Mouse (Mus musculus) limb, embryonic 15.5 days (tissue): Measurements from ENCODE around the gene Hist2h2be. TPM values are rescaled to one million over a fixed set of nuclear protein-coding genes. Genes with fewer than 3 reads are reported as not detected.
"Not testable (repeated sequence)": the region's sequence is repeated elsewhere in the genome, so short reads cannot be mapped to it uniquely, and the experiment has no call there.

ENCODE experiments used
- ATAC-seq: fragments of 200-750 bp; cut with Nextera tagmentation; 2 replicates; pipeline ENCODE4 v1.8.0; 2017; ENCODE audit warnings: low read depth, moderate TSS enrichment; ENCODE audit not compliant: insufficient number of reproducible peaks, low FRiP score, low TSS enrichment
- H3K27ac ChIP-seq: fragments of 300-500 bp; sonication (generic); 2 replicates; pipeline ENCODE4 v1.5.1; 2015; ENCODE audit warnings: moderate library complexity, mild to moderate bottlenecking, inconsistent platforms
- H3K27me3 ChIP-seq: fragments of 300-500 bp; sonication (generic); 2 replicates; pipeline ENCODE4 v1.6.1; 2015; ENCODE audit warnings: inconsistent platforms
- H3K36me3 ChIP-seq: fragments of 300-500 bp; sonication (generic); 2 replicates; pipeline ENCODE4 v1.6.1; 2015; ENCODE audit warnings: inconsistent platforms
- H3K4me1 ChIP-seq: fragments of 300-500 bp; sonication (generic); 2 replicates; pipeline ENCODE4 v1.6.1; 2015; ENCODE audit warnings: inconsistent platforms
- H3K4me2 ChIP-seq: fragments of 300-500 bp; sonication (generic); 2 replicates; pipeline ENCODE4 v1.6.1; 2015; ENCODE audit warnings: mild to moderate bottlenecking, inconsistent platforms
- H3K4me3 ChIP-seq: fragments of 300-500 bp; sonication (generic); 2 replicates; pipeline ENCODE4 v1.5.1; 2015; ENCODE audit warnings: mild to moderate bottlenecking, inconsistent platforms
- H3K9ac ChIP-seq: fragments of 300-500 bp; sonication (generic); 2 replicates; pipeline ENCODE4 v1.6.1; 2015; ENCODE audit warnings: inconsistent platforms
- H3K9me3 ChIP-seq: fragments of 300-500 bp; sonication (generic); 2 replicates; pipeline ENCODE4 v1.6.1; 2016; ENCODE audit warnings: inconsistent platforms
- WGBS: fragments of 180-500 bp; shearing (Covaris S2); methylation state at CpG from one replicate; pipeline ENCODE4 v1.1.7; 2015; 5-methylcytosine and 5-hydroxymethylcytosine counted together
- polyA plus RNA-seq: library from polyadenylated mRNA; unstranded; fragments of >200 nt; fragmentation: Nextera tagmentation; extraction: Ambion mirVana; gene quantifications from 2 replicates; pipeline ENCODE4 v1.2.1, GENCODE M21; 2015

Hist2h2be gene
- polyA plus RNA-seq, 1 experiment from 2014 or later = 5.3 TPM

- WGBS = 25% methylated on average over 12 of the region's 12 CpGs
- Histone ChIP-seq H3K4me2 (peak overlapping the region; percentile 84), H3K4me1 (peaks cover 25% of the 10 kb centered on the region), H3K9ac (no peak overlapping the region), H3K36me3 (peaks cover 22% of the 10 kb centered on the region), H3K27me3 (no peaks in the 10 kb centered on the region), H3K4me3 (peak overlapping the region; percentile 50), H3K9me3 (no peaks in the 10 kb centered on the region), H3K27ac (no peak overlapping the region)
- ATAC-seq = no peak
Measured at GRCm38 (mm10) chr3:96181510-96182381, 39.2 kb upstream of the Hist2h2be start.

GRCm38 (mm10) chr3:96182382-96182776, 38.5 kb upstream of the Hist2h2be start:
- ATAC-seq = no peak
- WGBS = 27% methylated on average over 4 of the region's 4 CpGs
- no peak overlapping the region for H3K27ac ChIP-seq
- H3K4me3 ChIP-seq = no peak overlapping the region
- no peaks in the 10 kb centered on the region for H3K27me3 ChIP-seq
- peaks cover 25% of the 10 kb centered on the region for H3K4me1 ChIP-seq
- H3K9me3 ChIP-seq = no peaks in the 10 kb centered on the region
- H3K36me3 ChIP-seq = peaks cover 18% of the 10 kb centered on the region
- no peak overlapping the region for H3K9ac ChIP-seq
- peak overlapping the region; percentile 84; the same call in 1 of the 2 replicates for H3K4me2 ChIP-seq

- no peak overlapping the region for H3K4me3 ChIP-seq
- no peak overlapping the region for H3K9ac ChIP-seq
- no peak overlapping the region for H3K4me2 ChIP-seq
- no peak for ATAC-seq
- peaks cover 11% of the 10 kb centered on the region for H3K4me1 ChIP-seq
- no peaks in the 10 kb centered on the region for H3K27me3 ChIP-seq
- WGBS = 51% methylated on average over 12 of the region's 12 CpGs
- H3K27ac ChIP-seq = no peak overlapping the region
- H3K36me3 ChIP-seq = 0 out of 2 replicates have a peak, but pooled peaks cover 4% of the 10 kb centered on the region
- H3K9me3 ChIP-seq = no peaks in the 10 kb centered on the region
Measured at GRCm38 (mm10) chr3:96192977-96193376, 27.9 kb upstream of the Hist2h2be start.

GRCm38 (mm10) chr3:96194966-96195365, 26.0 kb upstream of the Hist2h2be start:
- no peak overlapping the region for H3K4me3 ChIP-seq
- WGBS = 77% methylated on average over 10 of the region's 10 CpGs

GRCm38 (mm10) chr3:96195616-96196313, 25.2 kb upstream of the Hist2h2be start:
- WGBS = 94% methylated on average over 11 of the region's 11 CpGs

More at GRCm38 (mm10) chr3:96194966-96195365, 26.0 kb upstream of the Hist2h2be start:
- no peak overlapping the region for H3K4me2 ChIP-seq
- H3K27ac ChIP-seq = no peak overlapping the region
- H3K9me3 ChIP-seq = no peaks in the 10 kb centered on the region
- H3K27me3 ChIP-seq = no peaks in the 10 kb centered on the region
- H3K9ac ChIP-seq = no peak overlapping the region
- ATAC-seq = no peak
- H3K4me1 ChIP-seq = peaks cover 15% of the 10 kb centered on the region
- 0 out of 2 replicates have a peak, but pooled peaks cover 1% of the 10 kb centered on the region for H3K36me3 ChIP-seq

GRCm38 (mm10) chr3:96196437-96197128, 24.3 kb upstream of the Hist2h2be start:
- Histone ChIP-seq H3K4me2 (peak overlapping the region; percentile 98), H3K9ac (peak overlapping the region; percentile 70), H3K9me3 (no peaks in the 10 kb centered on the region), H3K27me3 (no peaks in the 10 kb centered on the region), H3K4me1 (peaks cover 15% of the 10 kb centered on the region), H3K4me3 (peak overlapping the region; percentile 67), H3K36me3 (no peaks in the 10 kb centered on the region), H3K27ac (peak overlapping the region; percentile 97)
- ATAC-seq = peak; percentile 40; the same call in 1 of the 2 replicates
- WGBS = 16% methylated on average over 27 of the region's 27 CpGs

More at GRCm38 (mm10) chr3:96195616-96196313, 25.2 kb upstream of the Hist2h2be start:
- no peaks in the 10 kb centered on the region for H3K36me3 ChIP-seq
- H3K27ac ChIP-seq = no peak overlapping the region
- no peak for ATAC-seq
- H3K27me3 ChIP-seq = no peaks in the 10 kb centered on the region
- no peak overlapping the region for H3K4me2 ChIP-seq
- H3K9me3 ChIP-seq = no peaks in the 10 kb centered on the region
- peaks cover 15% of the 10 kb centered on the region for H3K4me1 ChIP-seq
- H3K4me3 ChIP-seq = no peak overlapping the region
- H3K9ac ChIP-seq = no peak overlapping the region

- H3K4me1 ChIP-seq = peaks cover 15% of the 10 kb centered on the region
- H3K9ac ChIP-seq = peak overlapping the region; percentile 70
- 0% methylated on average over 50 of the region's 50 CpGs for WGBS
- no peaks in the 10 kb centered on the region for H3K36me3 ChIP-seq
- H3K4me3 ChIP-seq = peak overlapping the region; percentile 67
- H3K27ac ChIP-seq = peak overlapping the region; percentile 97
- no peaks in the 10 kb centered on the region for H3K27me3 ChIP-seq
- ATAC-seq = peak; percentile 90
- H3K4me2 ChIP-seq = peak overlapping the region; percentile 98
- H3K9me3 ChIP-seq = no peaks in the 10 kb centered on the region
Measured at GRCm38 (mm10) chr3:96197129-96197749, 23.7 kb upstream of the Hist2h2be start.

GRCm38 (mm10) chr3:96198181-96198580, 22.7 kb upstream of the Hist2h2be start:
- Histone ChIP-seq H3K4me2 (peak overlapping the region; percentile 98), H3K9me3 (no peaks in the 10 kb centered on the region), H3K4me1 (peaks cover 15% of the 10 kb centered on the region), H3K4me3 (peak overlapping the region; percentile 67), H3K36me3 (no peaks in the 10 kb centered on the region), H3K9ac (0 out of 2 replicates have a peak overlapping the region, but pooled peaks have one; percentile 1), H3K27me3 (no peaks in the 10 kb centered on the region), H3K27ac (peak overlapping the region; percentile 28; the same call in 1 of the 2 replicates)
- ATAC-seq = no peak
- WGBS = 5% methylated on average over 6 of the region's 6 CpGs

- not testable (repeated sequence) for H3K9me3 ChIP-seq, H3K36me3 ChIP-seq, H3K27me3 ChIP-seq, H3K4me2 ChIP-seq, H3K9ac ChIP-seq, ATAC-seq, H3K27ac ChIP-seq
- Histone ChIP-seq H3K4me1 (peaks cover 15% of the 10 kb centered on the region), H3K4me3 (peak overlapping the region; percentile 67; the same call in 1 of the 2 replicates)
- WGBS = 25% methylated on average over 8 of the region's 8 CpGs
Measured at GRCm38 (mm10) chr3:96198601-96199251, 22.2 kb upstream of the Hist2h2be start.

GRCm38 (mm10) chr3:96199731-96200130, 21.2 kb upstream of the Hist2h2be start:
- no peaks in the 10 kb centered on the region for H3K36me3 ChIP-seq
- no peak overlapping the region for H3K4me2 ChIP-seq
- H3K9ac ChIP-seq = no peak overlapping the region
- 52% methylated on average over 2 of the region's 2 CpGs for WGBS
- no peak for ATAC-seq
- H3K4me1 ChIP-seq = peaks cover 15% of the 10 kb centered on the region
- no peak overlapping the region for H3K4me3 ChIP-seq
- no peaks in the 10 kb centered on the region for H3K27me3 ChIP-seq
- H3K27ac ChIP-seq = no peak overlapping the region
- no peaks in the 10 kb centered on the region for H3K9me3 ChIP-seq

- no peak overlapping the region for H3K9ac ChIP-seq
Measured at GRCm38 (mm10) chr3:96207819-96208218, 13.1 kb upstream of the Hist2h2be start.

More at GRCm38 (mm10) chr3:96207819-96208218, 13.1 kb upstream of the Hist2h2be start:
- H3K4me2 ChIP-seq = no peak overlapping the region
- H3K27me3 ChIP-seq = no peaks in the 10 kb centered on the region
- no peak overlapping the region for H3K4me3 ChIP-seq
- WGBS = 75% methylated on average over 3 of the region's 3 CpGs
- ATAC-seq = no peak
- no peaks in the 10 kb centered on the region for H3K36me3 ChIP-seq
- H3K9me3 ChIP-seq = no peaks in the 10 kb centered on the region
- no peaks in the 10 kb centered on the region for H3K4me1 ChIP-seq
- H3K27ac ChIP-seq = no peak overlapping the region
